Mouse (Mus musculus) limb, embryonic 10.5 days (tissue): Measurements from ENCODE around the gene Nfasc. TPM values are rescaled to one million over a fixed set of nuclear protein-coding genes. Genes with fewer than 3 reads are reported as not detected.

Source experiments
- DNase-seq: peaks from one replicate; pipeline ENCODE4 v3.0.0-alpha.2; 2017; ENCODE audit warnings: low spot score
- H3K27ac ChIP-seq: fragments of 300-500 bp; sonication (generic); 2 replicates; pipeline ENCODE4 v1.5.1; 2016; ENCODE audit warnings: mild to moderate bottlenecking
- H3K27me3 ChIP-seq: fragments of 300-500 bp; sonication (generic); 2 replicates; pipeline ENCODE4 v1.6.1; 2016; ENCODE audit warnings: low read depth, mild to moderate bottlenecking; ENCODE audit not compliant: poor library complexity, severe bottlenecking
- H3K36me3 ChIP-seq: fragments of 300-500 bp; sonication (generic); 2 replicates; pipeline ENCODE4 v1.6.1; 2016; ENCODE audit warnings: mild to moderate bottlenecking, moderate library complexity
- H3K4me1 ChIP-seq: fragments of 300-500 bp; sonication (generic); 2 replicates; pipeline ENCODE4 v1.6.1; 2016
- H3K4me3 ChIP-seq: fragments of 300-500 bp; sonication (generic); 2 replicates; pipeline ENCODE4 v1.5.1; 2016; ENCODE audit warnings: mild to moderate bottlenecking, moderate library complexity
- H3K9me3 ChIP-seq: fragments of 300-500 bp; sonication (generic); replicated peaks from 2 replicates; pipeline ENCODE4 v1.6.1; 2016; ENCODE audit warnings: mild to moderate bottlenecking
- WGBS: fragments of 180-500 bp; shearing (Covaris S2); methylation state at CpG from one replicate; pipeline ENCODE4 v1.1.7; 2016; 5-methylcytosine and 5-hydroxymethylcytosine counted together
- polyA plus RNA-seq: library from polyadenylated mRNA; unstranded; fragments of >200 nt; fragmentation: Nextera tagmentation; extraction: Ambion mirVana; gene quantifications from 2 replicates; pipeline ENCODE4 v1.2.1, GENCODE M21; 2016

Gene Nfasc
- polyA plus RNA-seq, 1 experiment from 2014 or later, result 1.4 TPM

- Histone ChIP-seq H3K4me3 (no peak overlapping the region), H3K27me3 (peaks cover 18% of the 10 kb centered on the region; the same call in 1 of the 2 replicates), H3K9me3 (no peaks in the 10 kb centered on the region), H3K36me3 (no peaks in the 10 kb centered on the region), H3K4me1 (no peaks in the 10 kb centered on the region), H3K27ac (no peak overlapping the region)
- no peak for DNase-seq
- 83% methylated on average over 5 of the region's 5 CpGs for WGBS
Observed at GRCm38 (mm10) chr1:132718225-132718624, 23.4 kb downstream of the Nfasc start.

GRCm38 (mm10) chr1:132715044-132715443, 26.6 kb downstream of the Nfasc start:
- DNase-seq, result no peak
- peaks cover 18% of the 10 kb centered on the region; the same call in 1 of the 2 replicates for H3K27me3 ChIP-seq
- no peaks in the 10 kb centered on the region for H3K4me1 ChIP-seq
- WGBS, result 93% methylated on average over 9 of the region's 9 CpGs
- H3K27ac ChIP-seq, result no peak overlapping the region
- no peak overlapping the region for H3K4me3 ChIP-seq
- no peaks in the 10 kb centered on the region for H3K9me3 ChIP-seq
- H3K36me3 ChIP-seq, result no peaks in the 10 kb centered on the region

GRCm38 (mm10) chr1:132709419-132709818, 32.2 kb downstream of the Nfasc start:
- H3K36me3 ChIP-seq, result no peaks in the 10 kb centered on the region
- peaks cover 34% of the 10 kb centered on the region for H3K27me3 ChIP-seq
- H3K4me3 ChIP-seq, result no peak overlapping the region
- WGBS, result 85% methylated on average over 5 of the region's 5 CpGs
- DNase-seq, result no peak
- peaks cover 15% of the 10 kb centered on the region; the same call in 1 of the 2 replicates for H3K4me1 ChIP-seq
- H3K9me3 ChIP-seq, result no peaks in the 10 kb centered on the region
- H3K27ac ChIP-seq, result no peak overlapping the region

- H3K36me3 ChIP-seq, result no peaks in the 10 kb centered on the region
- H3K4me3 ChIP-seq, result no peak overlapping the region
- H3K4me1 ChIP-seq, result peaks cover 28% of the 10 kb centered on the region
- H3K27me3 ChIP-seq, result peaks cover 54% of the 10 kb centered on the region
- no peak overlapping the region for H3K27ac ChIP-seq
- no peak for DNase-seq
- H3K9me3 ChIP-seq, result no peaks in the 10 kb centered on the region
- 67% methylated on average over 8 of the region's 8 CpGs for WGBS
Observed at GRCm38 (mm10) chr1:132707301-132707700, 34.3 kb downstream of the Nfasc start.

GRCm38 (mm10) chr1:132703467-132703866, 38.1 kb downstream of the Nfasc start:
- Histone ChIP-seq H3K9me3 (no peaks in the 10 kb centered on the region), H3K4me3 (no peak overlapping the region), H3K4me1 (peaks cover 25% of the 10 kb centered on the region), H3K27ac (0 out of 2 replicates have a peak overlapping the region, but pooled peaks have one; percentile 9), H3K27me3 (peaks cover 62% of the 10 kb centered on the region), H3K36me3 (no peaks in the 10 kb centered on the region)
- no peak for DNase-seq
- 14% methylated on average over 5 of the region's 5 CpGs for WGBS

GRCm38 (mm10) chr1:132696926-132697325, 44.7 kb downstream of the Nfasc start:
- Histone ChIP-seq H3K4me3 (no peak overlapping the region), H3K9me3 (no peaks in the 10 kb centered on the region), H3K4me1 (peaks cover 20% of the 10 kb centered on the region), H3K27me3 (peaks cover 45% of the 10 kb centered on the region), H3K27ac (no peak overlapping the region), H3K36me3 (no peaks in the 10 kb centered on the region)
- 68% methylated on average over 4 of the region's 4 CpGs for WGBS
- DNase-seq, result no peak

GRCm38 (mm10) chr1:132696232-132696631, 45.4 kb downstream of the Nfasc start:
- Histone ChIP-seq H3K27ac (peak overlapping the region; percentile 34; the same call in 1 of the 2 replicates), H3K4me1 (peaks cover 21% of the 10 kb centered on the region), H3K27me3 (peaks cover 41% of the 10 kb centered on the region), H3K4me3 (no peak overlapping the region), H3K9me3 (no peaks in the 10 kb centered on the region), H3K36me3 (no peaks in the 10 kb centered on the region)
- WGBS, result 34% methylated on average over 2 of the region's 2 CpGs
- no peak for DNase-seq

GRCm38 (mm10) chr1:132694007-132694406, 47.6 kb downstream of the Nfasc start:
- Histone ChIP-seq H3K27ac (no peak overlapping the region), H3K9me3 (no peaks in the 10 kb centered on the region), H3K27me3 (peaks cover 41% of the 10 kb centered on the region), H3K36me3 (no peaks in the 10 kb centered on the region), H3K4me3 (no peak overlapping the region), H3K4me1 (peaks cover 41% of the 10 kb centered on the region)
- no peak for DNase-seq
- WGBS, result 34% methylated on average over 9 of the region's 9 CpGs

GRCm38 (mm10) chr1:132689181-132689580, 52.4 kb downstream of the Nfasc start:
- DNase-seq, result peak; percentile 53
- Histone ChIP-seq H3K9me3 (no peaks in the 10 kb centered on the region), H3K4me1 (peaks cover 41% of the 10 kb centered on the region), H3K36me3 (no peaks in the 10 kb centered on the region), H3K27ac (peak overlapping the region; percentile 50), H3K4me3 (no peak overlapping the region), H3K27me3 (peaks cover 57% of the 10 kb centered on the region)
- 14% methylated on average over 3 of the region's 3 CpGs for whole genome bisulfite sequencing

GRCm38 (mm10) chr1:132678935-132679334, 62.7 kb downstream of the Nfasc start:
- H3K4me1 ChIP-seq, result 0 out of 2 replicates have a peak, but pooled peaks cover 2% of the 10 kb centered on the region
- no peak overlapping the region for H3K4me3 ChIP-seq
- H3K27ac ChIP-seq, result no peak overlapping the region
- peaks cover 62% of the 10 kb centered on the region for H3K27me3 ChIP-seq
- 84% methylated on average over 12 of the region's 12 CpGs for WGBS
- DNase-seq, result no peak
- H3K9me3 ChIP-seq, result 0 out of 2 replicates have a peak, but pooled peaks cover 2% of the 10 kb centered on the region
- H3K36me3 ChIP-seq, result no peaks in the 10 kb centered on the region

GRCm38 (mm10) chr1:132678076-132678475, 63.5 kb downstream of the Nfasc start:
- no peaks in the 10 kb centered on the region for H3K36me3 ChIP-seq
- H3K9me3 ChIP-seq, result 0 out of 2 replicates have a peak, but pooled peaks cover 2% of the 10 kb centered on the region
- no peak overlapping the region for H3K4me3 ChIP-seq
- no peak overlapping the region for H3K27ac ChIP-seq
- 41% methylated on average over 5 of the region's 5 CpGs for WGBS
- H3K27me3 ChIP-seq, result peaks cover 56% of the 10 kb centered on the region
- 0 out of 2 replicates have a peak, but pooled peaks cover 2% of the 10 kb centered on the region for H3K4me1 ChIP-seq
- no peak for DNase-seq

GRCm38 (mm10) chr1:132672704-132673103, 68.9 kb downstream of the Nfasc start:
- DNase-seq, result no peak
- H3K27ac ChIP-seq, result no peak overlapping the region
- H3K4me3 ChIP-seq, result no peak overlapping the region
- H3K9me3 ChIP-seq, result no peaks in the 10 kb centered on the region
- WGBS, result 90% methylated on average over 3 of the region's 3 CpGs
- no peaks in the 10 kb centered on the region for H3K4me1 ChIP-seq
- H3K27me3 ChIP-seq, result peaks cover 16% of the 10 kb centered on the region
- H3K36me3 ChIP-seq, result no peaks in the 10 kb centered on the region

GRCm38 (mm10) chr1:132669200-132669599, 72.4 kb downstream of the Nfasc start:
- H3K4me1 ChIP-seq, result 0 out of 2 replicates have a peak, but pooled peaks cover 3% of the 10 kb centered on the region
- no peaks in the 10 kb centered on the region for H3K9me3 ChIP-seq
- WGBS, result 92% methylated on average over 6 of the region's 6 CpGs
- DNase-seq, result no peak
- no peaks in the 10 kb centered on the region; the same call in 1 of the 2 replicates for H3K27me3 ChIP-seq
- H3K36me3 ChIP-seq, result no peaks in the 10 kb centered on the region
- no peak overlapping the region for H3K4me3 ChIP-seq
- H3K27ac ChIP-seq, result no peak overlapping the region

- Histone ChIP-seq H3K4me3 (no peak overlapping the region), H3K27ac (no peak overlapping the region), H3K36me3 (no peaks in the 10 kb centered on the region), H3K4me1 (0 out of 2 replicates have a peak, but pooled peaks cover 2% of the 10 kb centered on the region), H3K9me3 (no peaks in the 10 kb centered on the region), H3K27me3 (peaks cover 26% of the 10 kb centered on the region; the same call in 1 of the 2 replicates)
- DNase-seq, result no peak
- 21% methylated on average over 4 of the region's 4 CpGs for WGBS
Observed at GRCm38 (mm10) chr1:132660354-132660753, 81.2 kb downstream of the Nfasc start.
